In genomic region chr5:75699081-75699480, GRCm38 (mm10) we compare ENCODE assay signal across 27 mouse cellular contexts.
A peak's percentile ranks its signal among the peaks of the same experiment; 100 is the strongest.
DNase-seq lines count a peak whose midpoint lies in the region; ATAC-seq and TF ChIP-seq lines count a peak whose summit lies in the region.
"Had no signal": no experiment of that assay in that cellular context is flagged by ENCODE, and none has a peak within 500 bp of the region (broad histone marks: within the 10 kb centered on the region; RNA-seq: fewer than 3 reads in every experiment).

No protein-coding gene starts in this region.

- no peaks in the 10 kb centered on the region for H3K9me3 ChIP-seq in forebrain, postnatal 0 days (ENCODE audit: low read length)
- H3K9me3 ChIP-seq in forebrain, embryonic 13.5 days (replicated peaks), result no peaks in the 10 kb centered on the region; the same call in 1 of the 2 replicates
- no peaks in the 10 kb centered on the region; the same call in 1 of the 2 replicates for H3K9me3 ChIP-seq in hindbrain, embryonic 13.5 days
- H3K9me3 ChIP-seq in hindbrain, embryonic 11.5 days (ENCODE audit: control insufficient read depth, low read length), result no peaks in the 10 kb centered on the region
- no peaks in the 10 kb centered on the region for H3K9me3 ChIP-seq in MEL (replicated peaks; ENCODE audit: insufficient read depth, low read length)
- H3K9me3 ChIP-seq: embryonic facial prominence, embryonic 15.5 days; forebrain, embryonic 15.5 days; G1E; hindbrain, embryonic 12.5 days; intestine, embryonic 15.5 days had no signal

- no peak for DNase-seq in forebrain, postnatal 0 days
- DNase-seq in hindbrain, embryonic 11.5 days (ENCODE audit: low spot score), result no peak
- DNase-seq in layer of hippocampus, adult 2 months (ENCODE audit: low spot score in 2 of 2), result no peak
- DNase-seq in layer of hippocampus, postnatal 14 days (ENCODE audit: low spot score in 2 of 2), result no peak
- DNase-seq in MEL (ENCODE audit: low read depth, low spot score), result no peak
- no peak for DNase-seq in left cerebral cortex, adult 18-20 months (ENCODE audit: low spot score in 2 of 2)
- DNase-seq: adrenal gland, adult 2 months; adrenal gland, postnatal 14 days; cerebellum, adult 11 months; cerebellum, adult 2 months; cerebellum, adult 9-11 months; cerebellum, postnatal 25 days; gastrocnemius, postnatal 10 days; gastrocnemius, postnatal 36 days; heart, adult 18-20 months; heart, postnatal 36 days; kidney, adult 11 months had no signal

- WGBS in forebrain, postnatal 0 days, result 54% methylated on average over 7 of the region's 7 CpGs
- 82% methylated on average over 7 of the region's 7 CpGs for WGBS in forebrain, embryonic 13.5 days
- 83% methylated on average over 7 of the region's 7 CpGs for WGBS in hindbrain, embryonic 13.5 days
- WGBS in hindbrain, embryonic 11.5 days, result 89% methylated on average over 7 of the region's 7 CpGs

- 0 out of 2 replicates have a peak overlapping the region, but pooled peaks have one; percentile 18 for H3K4me2 ChIP-seq in forebrain, postnatal 0 days (ENCODE audit: low read depth)
- H3K4me2 ChIP-seq in forebrain, embryonic 13.5 days, result no peak overlapping the region
- no peak overlapping the region for H3K4me2 ChIP-seq in hindbrain, embryonic 13.5 days
- H3K4me2 ChIP-seq in hindbrain, embryonic 11.5 days (replicated peaks; ENCODE audit: low read depth, low read length), result no peak overlapping the region
- H3K4me2 ChIP-seq: embryonic facial prominence, embryonic 12.5 days; embryonic facial prominence, embryonic 15.5 days; heart, embryonic 11.5 days; hindbrain, embryonic 12.5 days; intestine, embryonic 15.5 days had no signal

- TF ChIP-seq RAD21 in MEL (IDR thresholded peaks at IDR 0.05; ENCODE audit: low read depth, low read length), result no peak

- H3K27me3 ChIP-seq in forebrain, postnatal 0 days (ENCODE audit: insufficient read depth, low read length), result no peaks in the 10 kb centered on the region
- no peaks in the 10 kb centered on the region for H3K27me3 ChIP-seq in forebrain, embryonic 13.5 days
- H3K27me3 ChIP-seq in hindbrain, embryonic 13.5 days, result no peaks in the 10 kb centered on the region
- no peaks in the 10 kb centered on the region for H3K27me3 ChIP-seq in hindbrain, embryonic 11.5 days (ENCODE audit: control insufficient read depth, insufficient read depth, low read length)
- H3K27me3 ChIP-seq in MEL (ENCODE audit: control insufficient read depth in 1 of 2, insufficient read depth in 2 of 2, low read length in 2 of 2), result no peaks in the 10 kb centered on the region
- H3K27me3 ChIP-seq: CH12.LX; embryonic facial prominence, embryonic 12.5 days; embryonic facial prominence, embryonic 15.5 days; forebrain, embryonic 15.5 days; hindbrain, embryonic 12.5 days; intestine, embryonic 15.5 days had no signal

- H3K27ac ChIP-seq in forebrain, postnatal 0 days (ENCODE audit: low read depth, low read length), result no peak overlapping the region
- no peak overlapping the region for H3K27ac ChIP-seq in forebrain, embryonic 13.5 days
- H3K27ac ChIP-seq in hindbrain, embryonic 13.5 days, result peak overlapping the region; percentile 52; the same call in 1 of the 2 replicates
- no peak overlapping the region for H3K27ac ChIP-seq in hindbrain, embryonic 11.5 days (ENCODE audit: low read depth, low read length)
- H3K27ac ChIP-seq in layer of hippocampus, adult 2 months, result no peak overlapping the region
- no peak overlapping the region for H3K27ac ChIP-seq in MEL (ENCODE audit: control insufficient read depth, low read depth, low read length)
- H3K27ac ChIP-seq: embryonic facial prominence, embryonic 12.5 days; embryonic facial prominence, embryonic 15.5 days; forebrain, embryonic 15.5 days; hindbrain, embryonic 12.5 days; intestine, embryonic 15.5 days had no signal

- TF ChIP-seq EP300 in MEL (IDR thresholded peaks at IDR 0.05; ENCODE audit: low read depth in 1 of 2, low read length in 2 of 2), result no peak

- H3K4me1 ChIP-seq in forebrain, postnatal 0 days (ENCODE audit: insufficient read depth), result 0 out of 2 replicates have a peak, but pooled peaks cover 3% of the 10 kb centered on the region
- 0 out of 2 replicates have a peak, but pooled peaks cover 7% of the 10 kb centered on the region for H3K4me1 ChIP-seq in forebrain, embryonic 13.5 days
- H3K4me1 ChIP-seq in hindbrain, embryonic 13.5 days (replicated peaks), result peaks cover 9% of the 10 kb centered on the region
- H3K4me1 ChIP-seq in hindbrain, embryonic 11.5 days (replicated peaks; ENCODE audit: control insufficient read depth, insufficient read depth, low read length), result no peaks in the 10 kb centered on the region
- H3K4me1 ChIP-seq in MEL (ENCODE audit: control insufficient read depth in 1 of 2, insufficient read depth in 2 of 2, low read length in 2 of 2), result peaks cover 8 to 17% of the 10 kb centered on the region in 2 experiments
- H3K4me1 ChIP-seq: embryonic facial prominence, embryonic 12.5 days; embryonic facial prominence, embryonic 15.5 days; intestine, embryonic 15.5 days had no signal

- TF ChIP-seq CTCF in forebrain, postnatal 0 days (IDR thresholded peaks at IDR 0.05; ENCODE audit: low read depth), result no peak
- no peak for TF ChIP-seq CTCF in layer of hippocampus, adult 2 months (conservative IDR thresholded peaks at IDR 0.05)
- no peak for TF ChIP-seq CTCF in MEL (IDR thresholded peaks at IDR 0.05 in 2 of 3, conservative IDR thresholded peaks at IDR 0.05 in 1 of 3; ENCODE audit: control insufficient read depth in 1 of 3, insufficient read depth in 1 of 3, low read depth in 2 of 3, low read length in 3 of 3, poor library complexity in 1 of 3, severe bottlenecking in 1 of 3)

- no peak overlapping the region for H3K9ac ChIP-seq in forebrain, postnatal 0 days
- H3K9ac ChIP-seq in forebrain, embryonic 13.5 days, result no peak overlapping the region
- H3K9ac ChIP-seq in hindbrain, embryonic 13.5 days, result no peak overlapping the region
- H3K9ac ChIP-seq in hindbrain, embryonic 11.5 days (ENCODE audit: low read depth, low read length), result no peak overlapping the region
- H3K9ac ChIP-seq in MEL (ENCODE audit: control insufficient read depth, low read depth, low read length, poor library complexity, severe bottlenecking), result no peak overlapping the region
- H3K9ac ChIP-seq: embryonic facial prominence, embryonic 12.5 days; embryonic facial prominence, embryonic 15.5 days; forebrain, embryonic 15.5 days; hindbrain, embryonic 12.5 days; intestine, embryonic 15.5 days had no signal

- ATAC-seq in forebrain, postnatal 0 days, result no peak
- ATAC-seq in forebrain, embryonic 13.5 days, result no peak
- ATAC-seq in hindbrain, embryonic 13.5 days (ENCODE audit: low FRiP score), result no peak
- no peak for ATAC-seq in hindbrain, embryonic 11.5 days (ENCODE audit: low FRiP score)
- ATAC-seq: forebrain, embryonic 15.5 days; intestine, embryonic 15.5 days had no signal

- H3K36me3 ChIP-seq in forebrain, postnatal 0 days (ENCODE audit: insufficient read depth), result no peaks in the 10 kb centered on the region
- no peaks in the 10 kb centered on the region for H3K36me3 ChIP-seq in forebrain, embryonic 13.5 days (ENCODE audit: poor library complexity, severe bottlenecking)
- H3K36me3 ChIP-seq in hindbrain, embryonic 13.5 days, result no peaks in the 10 kb centered on the region
- no peaks in the 10 kb centered on the region for H3K36me3 ChIP-seq in hindbrain, embryonic 11.5 days (ENCODE audit: control insufficient read depth, insufficient read depth, low read length)
- peaks cover 0 to 15% of the 10 kb centered on the region in 2 experiments; a peak in 2 of 4 replicates for H3K36me3 ChIP-seq in MEL (ENCODE audit: control insufficient read depth in 1 of 2, insufficient read depth in 2 of 2, low read length in 2 of 2)
- H3K36me3 ChIP-seq: embryonic facial prominence, embryonic 12.5 days; embryonic facial prominence, embryonic 15.5 days; forebrain, embryonic 15.5 days; G1E; hindbrain, embryonic 12.5 days; intestine, embryonic 15.5 days had no signal

- TF ChIP-seq POLR2A in MEL (IDR thresholded peaks at IDR 0.05; ENCODE audit: control insufficient read depth in 1 of 2, insufficient read depth in 1 of 2, low read depth in 1 of 2, low read length in 2 of 2, poor library complexity in 1 of 2), result no peak

- H3K79me2 ChIP-seq in MEL (ENCODE audit: control insufficient read depth, insufficient read depth, low read length, poor library complexity), result no peaks in the 10 kb centered on the region

- H3K4me3 ChIP-seq in forebrain, postnatal 0 days (ENCODE audit: low read depth, low read length), result no peak overlapping the region
- no peak overlapping the region for H3K4me3 ChIP-seq in forebrain, embryonic 13.5 days
- H3K4me3 ChIP-seq in hindbrain, embryonic 13.5 days, result no peak overlapping the region
- no peak overlapping the region for H3K4me3 ChIP-seq in hindbrain, embryonic 11.5 days (ENCODE audit: low read depth, low read length)
- 0 out of 2 replicates have a peak overlapping the region, but pooled peaks have one; percentile 17 for H3K4me3 ChIP-seq in layer of hippocampus, adult 2 months
- no peak overlapping the region for H3K4me3 ChIP-seq in MEL (ENCODE audit: control insufficient read depth in 1 of 2, insufficient read depth in 1 of 2, low read depth in 2 of 2, low read length in 2 of 2)
- H3K4me3 ChIP-seq: embryonic facial prominence, embryonic 12.5 days; embryonic facial prominence, embryonic 15.5 days; forebrain, embryonic 15.5 days; hindbrain, embryonic 12.5 days; intestine, embryonic 15.5 days had no signal

TF ChIP-seq in MEL, 35 proteins besides CTCF, POLR2A, EP300 and RAD21:
- TF ChIP-seq ZNF384 (IDR thresholded peaks at IDR 0.05; ENCODE audit: low read depth, low read length) (0 out of 2 replicates have a peak, but pooled peaks have one; percentile 21), TAL1 (IDR thresholded peaks at IDR 0.05; ENCODE audit: low read length) (no peak), TCF12 (IDR thresholded peaks at IDR 0.05; ENCODE audit: low read depth, low read length) (no peak), MAZ (IDR thresholded peaks at IDR 0.05; ENCODE audit: low read depth, low read length) (no peak), POLR2AphosphoS2 (IDR thresholded peaks at IDR 0.05; ENCODE audit: low read length) (no peak), ETS1 (IDR thresholded peaks at IDR 0.05; ENCODE audit: low read depth, low read length) (no peak), ELF1 (IDR thresholded peaks at IDR 0.05; ENCODE audit: low read depth, low read length) (no peak)
